Mouse (Mus musculus): ENCODE data around the gene Nlrc5. TPM values are rescaled to one million over a fixed set of nuclear protein-coding genes. Genes with fewer than 3 reads are reported as not detected.
"Not testable (repeated sequence)": the region's sequence is repeated elsewhere in the genome, so short reads cannot be mapped to it uniquely, and the experiment has no call there.

Gene Nlrc5
- 2.0 and 9.7 TPM in 2 replicates for total RNA-seq (2021)
- long read RNA-seq, experiment 1, result 0 reads
- long read RNA-seq, experiment 2, result 0 reads

GRCm38 (mm10) chr8:94433981-94434466, at the start of gene Nlrc5:
Gene Nlrc5, plus strand, starts transcription at chr8:94434356.
- DNase-seq, result peak; percentile 87

GRCm38 (mm10) chr8:94385506-94386213, 48.5 kb upstream of the Nlrc5 start:
- no peak for DNase-seq

GRCm38 (mm10) chr8:94386214-94387026, 47.7 kb upstream of the Nlrc5 start, which contains the start of gene Herpud1:
Gene Herpud1, plus strand, starts transcription at chr8:94386438.
- peak; percentile 99 for DNase-seq

GRCm38 (mm10) chr8:94387027-94387684, 47.0 kb upstream of the Nlrc5 start:
- peak; percentile 89 for DNase-seq

- DNase-seq, result no peak
Observed at GRCm38 (mm10) chr8:94387785-94388184, 46.4 kb upstream of the Nlrc5 start.

GRCm38 (mm10) chr8:94389531-94389930, 44.6 kb upstream of the Nlrc5 start:
- DNase-seq, result no peak

GRCm38 (mm10) chr8:94390429-94390828, 43.7 kb upstream of the Nlrc5 start:
- DNase-seq, result peak; percentile 1

- peak; percentile 1 for DNase-seq
Observed at GRCm38 (mm10) chr8:94390910-94391309, 43.2 kb upstream of the Nlrc5 start.

GRCm38 (mm10) chr8:94392147-94392546, 42.0 kb upstream of the Nlrc5 start:
- DNase-seq, result peak; percentile 76

GRCm38 (mm10) chr8:94392648-94393047, 41.5 kb upstream of the Nlrc5 start:
- no peak for DNase-seq

- DNase-seq, result no peak
Observed at GRCm38 (mm10) chr8:94395851-94396540, 38.2 kb upstream of the Nlrc5 start.

- peak; percentile 82 for DNase-seq
Observed at GRCm38 (mm10) chr8:94396964-94397657, 37.0 kb upstream of the Nlrc5 start.

- DNase-seq, result no peak
Observed at GRCm38 (mm10) chr8:94398587-94398986, 35.6 kb upstream of the Nlrc5 start.

GRCm38 (mm10) chr8:94399361-94399953, 34.7 kb upstream of the Nlrc5 start:
- no peak for DNase-seq

- DNase-seq, result not testable (repeated sequence)
Observed at GRCm38 (mm10) chr8:94399957-94400356, 34.2 kb upstream of the Nlrc5 start.

- DNase-seq, result no peak
Observed at GRCm38 (mm10) chr8:94408443-94409080, 25.6 kb upstream of the Nlrc5 start.

- DNase-seq, result no peak
Observed at GRCm38 (mm10) chr8:94409523-94409922, 24.6 kb upstream of the Nlrc5 start.

GRCm38 (mm10) chr8:94412518-94412917, 21.6 kb upstream of the Nlrc5 start:
- no peak for DNase-seq

- DNase-seq, result no peak
Observed at GRCm38 (mm10) chr8:94413509-94413908, 20.6 kb upstream of the Nlrc5 start.

GRCm38 (mm10) chr8:94415218-94415617, 18.9 kb upstream of the Nlrc5 start:
- no peak for DNase-seq
